Mouse (Mus musculus) neural tube, embryonic 15.5 days (tissue): Measurements from ENCODE around the gene Atg14. TPM values are rescaled to one million over a fixed set of nuclear protein-coding genes. Genes with fewer than 3 reads are reported as not detected.

ENCODE experiments used
- ATAC-seq: fragments of 200-750 bp; cut with Nextera tagmentation; 2 replicates; pipeline ENCODE4 v1.8.0; 2017; ENCODE audit warnings: mild to moderate bottlenecking, moderate TSS enrichment, moderate library complexity; ENCODE audit not compliant: low FRiP score
- H3K27ac ChIP-seq: fragments of 300-500 bp; sonication (generic); replicated peaks from 2 replicates; pipeline ENCODE4 v1.5.1; 2015; ENCODE audit warnings: mild to moderate bottlenecking, inconsistent platforms
- H3K27me3 ChIP-seq: fragments of 300-500 bp; sonication (generic); replicated peaks from 2 replicates; pipeline ENCODE4 v1.6.1; 2015; ENCODE audit warnings: inconsistent platforms
- H3K36me3 ChIP-seq: fragments of 300-500 bp; sonication (generic); 2 replicates; pipeline ENCODE4 v1.6.1; 2015; ENCODE audit warnings: inconsistent platforms
- H3K4me1 ChIP-seq: fragments of 300-500 bp; sonication (generic); 2 replicates; pipeline ENCODE4 v1.6.1; 2015; ENCODE audit warnings: inconsistent platforms
- H3K4me2 ChIP-seq: fragments of 300-500 bp; sonication (generic); 2 replicates; pipeline ENCODE4 v1.6.1; 2015; ENCODE audit warnings: inconsistent platforms, mild to moderate bottlenecking, moderate library complexity
- H3K4me3 ChIP-seq: fragments of 300-500 bp; sonication (generic); replicated peaks from 2 replicates; pipeline ENCODE4 v1.5.1; 2015; ENCODE audit warnings: mild to moderate bottlenecking, inconsistent platforms
- H3K9ac ChIP-seq: fragments of 300-500 bp; sonication (generic); replicated peaks from 2 replicates; pipeline ENCODE4 v1.6.1; 2015; ENCODE audit warnings: mild to moderate bottlenecking, inconsistent platforms
- H3K9me3 ChIP-seq: fragments of 300-500 bp; sonication (generic); replicated peaks from 2 replicates; pipeline ENCODE4 v1.6.1; 2016; ENCODE audit warnings: inconsistent platforms
- WGBS: fragments of 180-500 bp; shearing (Covaris S2); methylation state at CpG from one replicate; pipeline ENCODE4 v1.1.7; 2015; ENCODE audit warnings: mixed read lengths; 5-methylcytosine and 5-hydroxymethylcytosine counted together
- polyA plus RNA-seq: library from polyadenylated mRNA; unstranded; fragments of >200 nt; fragmentation: Nextera tagmentation; extraction: Ambion mirVana; gene quantifications from 2 replicates; pipeline ENCODE4 v1.2.1, GENCODE M21; 2015

Atg14 gene
- polyA plus RNA-seq, 1 experiment from 2014 or later = 18.1 TPM

DNA sequence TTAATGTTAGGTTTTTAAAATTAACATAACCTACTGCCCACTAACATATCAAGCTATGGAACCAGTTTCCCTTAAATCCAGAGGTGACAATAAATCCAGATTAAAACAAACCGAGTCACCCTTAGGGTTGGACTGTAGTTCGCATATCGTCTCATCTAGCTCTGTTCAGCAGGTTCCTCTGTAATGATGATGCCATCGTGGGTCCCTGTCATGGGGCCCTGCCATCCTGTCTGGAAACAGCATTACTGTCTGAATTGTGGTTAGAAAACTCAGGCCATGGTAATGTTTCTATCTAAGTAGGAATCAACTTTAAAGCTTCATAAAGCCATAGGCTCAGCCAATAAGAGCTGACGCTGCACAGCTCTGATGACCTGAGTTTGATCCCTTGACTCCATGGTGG lies 71.8 kb downstream of the Atg14 start:
- Histone ChIP-seq H3K27ac (no peak overlapping the region), H3K27me3 (no peaks in the 10 kb centered on the region), H3K36me3 (0 out of 2 replicates have a peak, but pooled peaks cover 3% of the 10 kb centered on the region), H3K9me3 (no peaks in the 10 kb centered on the region), H3K4me1 (no peaks in the 10 kb centered on the region), H3K9ac (no peak overlapping the region), H3K4me2 (no peak overlapping the region), H3K4me3 (no peak overlapping the region)
- no peak for ATAC-seq
- 72% methylated on average over 5 of the region's 5 CpGs for WGBS

DNA sequence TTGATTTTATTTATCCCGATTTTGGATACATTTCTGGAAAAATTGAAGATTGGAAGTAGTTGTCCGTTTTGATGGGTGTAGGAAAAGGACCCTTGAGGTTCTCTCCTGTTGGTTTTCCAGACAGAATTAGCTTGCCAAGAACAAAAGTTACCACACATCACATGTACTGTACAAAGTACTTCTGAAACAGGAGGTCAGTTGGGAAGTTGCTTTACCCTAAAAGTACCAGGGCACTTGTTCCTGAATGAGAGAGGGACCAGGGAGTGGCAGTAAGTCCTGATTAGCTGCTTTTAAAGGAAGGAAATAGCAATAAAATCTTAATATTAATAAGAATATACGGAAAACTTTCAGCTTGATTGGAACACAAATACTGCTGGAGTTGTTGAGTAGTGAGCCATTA lies 73.3 kb downstream of the Atg14 start:
- Histone ChIP-seq H3K27me3 (no peaks in the 10 kb centered on the region), H3K4me1 (no peaks in the 10 kb centered on the region), H3K36me3 (0 out of 2 replicates have a peak, but pooled peaks cover 3% of the 10 kb centered on the region), H3K27ac (no peak overlapping the region), H3K9me3 (no peaks in the 10 kb centered on the region), H3K9ac (no peak overlapping the region), H3K4me2 (no peak overlapping the region), H3K4me3 (no peak overlapping the region)
- 89% methylated on average over 3 of the region's 3 CpGs for WGBS
- no peak for ATAC-seq

DNA sequence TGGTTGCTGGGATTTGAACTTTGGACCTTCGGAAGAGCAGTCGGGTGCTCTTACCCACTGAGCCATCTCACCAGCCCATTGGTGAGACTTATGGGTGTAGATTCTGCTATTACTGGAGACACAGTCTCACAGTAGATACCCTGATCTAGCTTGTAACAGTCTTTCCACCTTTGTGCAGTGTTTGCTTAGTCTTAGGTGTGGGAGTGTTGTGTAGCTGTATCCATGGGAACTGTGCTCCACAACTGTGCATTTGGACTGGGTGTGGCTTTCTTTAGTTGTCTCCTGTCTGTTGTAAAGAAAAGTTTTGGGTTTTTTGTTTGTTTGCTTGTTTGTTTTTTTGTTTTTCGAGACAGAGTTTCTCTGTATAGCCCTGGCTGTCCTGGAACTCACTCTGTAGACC lies 74.5 kb downstream of the Atg14 start:
- WGBS = 96% methylated on average over 3 of the region's 3 CpGs
- H3K9ac ChIP-seq = no peak overlapping the region
- no peaks in the 10 kb centered on the region for H3K27me3 ChIP-seq
- H3K36me3 ChIP-seq = no peaks in the 10 kb centered on the region
- H3K4me3 ChIP-seq = no peak overlapping the region
- no peaks in the 10 kb centered on the region for H3K4me1 ChIP-seq
- H3K4me2 ChIP-seq = no peak overlapping the region
- no peaks in the 10 kb centered on the region for H3K9me3 ChIP-seq
- H3K27ac ChIP-seq = no peak overlapping the region
- ATAC-seq = no peak

DNA sequence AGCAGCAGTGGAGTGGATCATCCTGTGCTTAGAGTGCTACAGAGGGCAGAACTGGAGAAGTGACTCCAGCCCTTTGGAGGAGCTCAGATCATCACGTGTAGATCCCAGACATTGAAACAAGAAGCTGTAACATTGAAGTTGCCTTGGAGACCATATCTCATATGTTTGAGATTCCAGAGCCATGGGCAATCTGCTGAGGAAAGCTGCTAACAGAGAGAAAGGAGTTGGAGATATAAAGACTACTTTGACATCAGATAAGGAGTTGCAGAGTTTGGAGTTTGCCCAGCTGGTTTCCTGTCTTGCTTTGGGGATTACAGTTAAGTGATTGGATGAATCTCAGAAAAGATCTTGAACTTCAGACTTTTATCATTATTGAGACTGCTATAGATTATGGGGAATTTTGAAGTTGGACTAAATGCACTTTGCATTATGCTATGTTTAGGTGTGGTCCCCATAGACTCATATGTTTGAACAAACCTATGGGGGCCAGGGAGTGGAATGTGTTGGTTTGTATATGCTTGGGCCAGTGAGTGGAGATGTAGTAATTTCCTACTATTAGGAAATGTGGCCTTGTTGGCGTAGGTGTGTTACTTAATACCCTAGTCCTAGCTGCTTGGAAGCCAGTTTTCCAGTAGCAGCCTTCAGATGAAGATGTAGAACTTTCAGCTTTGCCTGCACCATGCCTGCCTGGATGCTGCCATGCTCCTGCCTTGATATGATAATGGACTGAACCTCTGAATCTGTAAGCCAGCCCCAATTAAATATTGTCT lies 76.7 kb downstream of the Atg14 start:
- H3K4me3 ChIP-seq = no peak overlapping the region
- H3K36me3 ChIP-seq = no peaks in the 10 kb centered on the region
- H3K27ac ChIP-seq = no peak overlapping the region
- ATAC-seq = no peak
- H3K27me3 ChIP-seq = no peaks in the 10 kb centered on the region
- H3K4me1 ChIP-seq = peaks cover 8% of the 10 kb centered on the region
- H3K4me2 ChIP-seq = no peak overlapping the region
- H3K9ac ChIP-seq = no peak overlapping the region
- WGBS = 97% methylated on average over 2 of the region's 2 CpGs
- no peaks in the 10 kb centered on the region for H3K9me3 ChIP-seq

Other genes starting within 250 kb of the Atg14 start
- 5.0 and 9.7 TPM in 2 replicates for gene Lgals3, start 202.9 kb downstream of the Atg14 start, polyA plus RNA-seq
- 4.4 and 15.3 TPM in 2 replicates for gene Dlgap5, start 152.2 kb downstream of the Atg14 start, polyA plus RNA-seq
- 30.9 and 32.3 TPM in 2 replicates for gene Fbxo34, start 120.2 kb downstream of the Atg14 start, polyA plus RNA-seq
- gene Ktn1, start 77.8 kb upstream of the Atg14 start, polyA plus RNA-seq = 59.1 and 64.5 TPM in 2 replicates